Mouse (Mus musculus) hindbrain, postnatal 0 days (tissue): Measurements from ENCODE around the gene Ccdc106. TPM values are rescaled to one million over a fixed set of nuclear protein-coding genes. Genes with fewer than 3 reads are reported as not detected.

ENCODE experiments used
- ATAC-seq: fragments of 200-750 bp; cut with Nextera tagmentation; 2 replicates; pipeline ENCODE4 v1.8.0; 2017; ENCODE audit warnings: mild to moderate bottlenecking, moderate TSS enrichment, moderate library complexity
- DNase-seq: peaks from one replicate; pipeline ENCODE4 v3.0.0-alpha.2; 2015; ENCODE audit warnings: low spot score
- H3K27ac ChIP-seq: fragments of 300-500 bp; sonication (generic); 2 replicates; pipeline ENCODE4 v1.5.1; 2014; ENCODE audit warnings: mild to moderate bottlenecking
- H3K27me3 ChIP-seq: fragments of 300-500 bp; sonication (generic); 2 replicates; pipeline ENCODE4 v1.6.1; 2014; ENCODE audit warnings: low read length, mixed read lengths; ENCODE audit not compliant: insufficient read depth
- H3K36me3 ChIP-seq: fragments of 300-500 bp; sonication (generic); 2 replicates; pipeline ENCODE4 v1.6.1; 2014; ENCODE audit warnings: low read length, mixed read lengths; ENCODE audit not compliant: insufficient read depth
- H3K4me1 ChIP-seq: fragments of 300-500 bp; sonication (generic); 2 replicates; pipeline ENCODE4 v1.6.1; 2014; ENCODE audit warnings: antibody characterized with exemption, low read length, mixed read lengths; ENCODE audit not compliant: insufficient read depth
- H3K4me2 ChIP-seq: fragments of 300-500 bp; sonication (generic); 2 replicates; pipeline ENCODE4 v1.6.1; 2014; ENCODE audit warnings: low read depth, mild to moderate bottlenecking, low read length, moderate library complexity, mixed read lengths
- H3K4me3 ChIP-seq: fragments of 300-500 bp; sonication (generic); 2 replicates; pipeline ENCODE4 v1.5.1; 2014; ENCODE audit warnings: low read length
- H3K9ac ChIP-seq: fragments of 300-500 bp; sonication (generic); replicated peaks from 2 replicates; pipeline ENCODE4 v1.6.1; 2014; ENCODE audit warnings: mild to moderate bottlenecking, low read length, moderate library complexity, mixed read lengths
- H3K9me3 ChIP-seq: fragments of 300-500 bp; sonication (generic); 2 replicates; pipeline ENCODE4 v1.6.1; 2016; ENCODE audit warnings: low read length, mixed read lengths
- CTCF ChIP-seq: IDR thresholded peaks from 2 replicates; pipeline ENCODE4 v1.5.1; 2016; ENCODE audit warnings: antibody characterized with exemption, control low read depth, low read depth
- WGBS: fragments of 180-500 bp; shearing (Covaris S2); extraction: QIAGEN DNeasy Blood & Tissue Kit; methylation state at CpG from one replicate; pipeline ENCODE4 v1.1.7; 2014; 5-methylcytosine and 5-hydroxymethylcytosine counted together
- polyA plus RNA-seq: library from polyadenylated mRNA; unstranded; fragments of >200 nt; fragmentation: Nextera tagmentation; extraction: Ambion mirVana; gene quantifications from 2 replicates; pipeline ENCODE4 v1.2.1, GENCODE M21; 2015
- total RNA-seq: library from RNA; depleted of rRNA; stranded (reverse); fragments of >200 nt; gene quantifications from 2 replicates; pipeline ENCODE4 v1.2.3, GENCODE M21; 2014

The Ccdc106 gene
- total and polyA plus RNA-seq, 2 experiments from 2014 or later, result 61.6 to 76.5 TPM

DNA sequence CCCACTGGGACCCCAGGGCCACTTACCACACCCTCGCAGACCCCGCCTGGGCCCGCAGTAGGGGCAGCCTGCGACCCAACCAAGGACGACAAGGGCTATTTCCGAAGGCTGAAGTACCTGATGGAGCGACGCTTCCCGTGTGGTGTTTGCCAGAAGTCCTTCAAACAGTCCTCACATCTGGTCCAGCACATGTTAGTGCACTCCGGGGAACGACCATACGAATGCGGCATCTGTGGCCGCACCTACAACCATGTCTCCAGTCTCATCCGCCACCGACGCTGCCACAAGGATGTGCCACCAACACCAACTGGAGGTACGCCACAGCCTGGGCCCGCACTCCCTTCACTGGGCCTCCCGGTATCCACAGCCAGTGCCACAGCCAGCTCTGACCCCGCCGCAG, 9.2 kb downstream of the Ccdc106 start:
- Histone ChIP-seq H3K27ac (no peak overlapping the region), H3K4me2 (no peak overlapping the region), H3K9me3 (0 out of 2 replicates have a peak, but pooled peaks cover 5% of the 10 kb centered on the region), H3K4me1 (no peaks in the 10 kb centered on the region), H3K9ac (no peak overlapping the region), H3K36me3 (peaks cover 41% of the 10 kb centered on the region), H3K4me3 (no peak overlapping the region), H3K27me3 (no peaks in the 10 kb centered on the region)
- WGBS, result 95% methylated on average over 22 of the region's 22 CpGs
- no peak for TF ChIP-seq CTCF
- ATAC-seq (no peak), DNase-seq (no peak)

DNA sequence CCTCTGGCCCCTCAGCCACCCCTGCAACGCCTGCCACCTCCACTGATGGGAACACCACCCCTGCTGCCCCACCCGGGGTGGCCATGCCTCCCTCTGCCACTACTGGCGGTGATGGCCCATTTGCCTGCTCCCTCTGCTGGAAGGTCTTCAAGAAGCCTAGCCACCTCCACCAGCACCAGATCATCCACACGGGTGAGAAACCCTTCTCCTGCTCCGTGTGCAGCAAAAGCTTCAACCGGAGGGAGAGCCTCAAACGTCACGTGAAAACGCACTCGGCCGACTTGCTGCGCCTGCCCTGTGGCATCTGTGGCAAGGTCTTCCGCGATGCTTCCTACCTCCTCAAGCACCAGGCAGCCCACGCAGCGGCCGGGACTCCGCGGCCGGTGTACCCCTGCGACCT, 9.6 kb downstream of the Ccdc106 start:
- DNase-seq (no peak), ATAC-seq (no peak)
- no peak overlapping the region for H3K4me2 ChIP-seq
- no peaks in the 10 kb centered on the region for H3K27me3 ChIP-seq
- 92% methylated on average over 21 of the region's 21 CpGs for WGBS
- 0 out of 2 replicates have a peak, but pooled peaks cover 5% of the 10 kb centered on the region for H3K9me3 ChIP-seq
- H3K36me3 ChIP-seq, result peaks cover 41% of the 10 kb centered on the region
- no peak; the same call in 1 of the 2 replicates for TF ChIP-seq CTCF
- no peak overlapping the region for H3K9ac ChIP-seq
- H3K4me1 ChIP-seq, result no peaks in the 10 kb centered on the region
- no peak overlapping the region for H3K4me3 ChIP-seq
- no peak overlapping the region for H3K27ac ChIP-seq

DNA sequence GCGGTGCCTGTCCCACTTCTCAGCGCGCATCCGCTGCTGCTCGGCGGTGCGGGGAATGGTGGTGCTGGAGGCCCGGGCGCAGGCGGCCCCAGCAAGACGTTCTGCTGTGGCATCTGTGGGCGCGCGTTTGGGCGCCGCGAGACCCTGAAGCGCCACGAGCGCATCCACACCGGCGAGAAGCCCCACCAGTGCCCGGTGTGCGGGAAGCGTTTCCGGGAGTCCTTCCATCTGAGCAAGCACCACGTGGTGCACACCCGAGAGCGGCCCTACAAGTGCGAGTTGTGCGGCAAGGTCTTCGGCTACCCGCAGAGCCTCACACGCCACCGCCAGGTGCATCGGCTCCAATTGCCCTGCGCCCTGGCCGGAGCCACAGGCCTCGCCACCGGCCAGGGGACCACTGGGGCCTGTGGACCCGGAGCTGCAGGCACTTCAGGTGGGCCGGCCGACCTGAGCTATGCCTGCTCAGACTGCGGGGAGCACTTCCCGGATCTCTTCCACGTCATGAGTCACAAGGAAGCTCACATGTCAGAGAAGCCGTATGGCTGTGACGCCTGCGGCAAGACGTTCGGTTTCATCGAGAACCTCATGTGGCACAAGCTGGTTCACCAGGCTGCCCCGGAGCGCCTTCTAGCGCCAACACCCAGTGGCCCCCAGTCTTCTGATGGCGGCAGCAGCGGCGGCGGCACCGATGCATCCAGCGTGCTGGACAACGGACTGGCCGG, 10.4 kb downstream of the Ccdc106 start:
- TF ChIP-seq CTCF, result no peak
- 86% methylated on average over 63 of the region's 63 CpGs for WGBS
- DNase-seq (no peak), ATAC-seq (no peak)
- H3K27me3 ChIP-seq, result no peaks in the 10 kb centered on the region
- no peak overlapping the region for H3K9ac ChIP-seq
- no peak overlapping the region for H3K4me3 ChIP-seq
- H3K9me3 ChIP-seq, result 0 out of 2 replicates have a peak, but pooled peaks cover 5% of the 10 kb centered on the region
- H3K27ac ChIP-seq, result no peak overlapping the region
- no peak overlapping the region for H3K4me2 ChIP-seq
- peaks cover 43% of the 10 kb centered on the region for H3K36me3 ChIP-seq
- H3K4me1 ChIP-seq, result no peaks in the 10 kb centered on the region

DNA sequence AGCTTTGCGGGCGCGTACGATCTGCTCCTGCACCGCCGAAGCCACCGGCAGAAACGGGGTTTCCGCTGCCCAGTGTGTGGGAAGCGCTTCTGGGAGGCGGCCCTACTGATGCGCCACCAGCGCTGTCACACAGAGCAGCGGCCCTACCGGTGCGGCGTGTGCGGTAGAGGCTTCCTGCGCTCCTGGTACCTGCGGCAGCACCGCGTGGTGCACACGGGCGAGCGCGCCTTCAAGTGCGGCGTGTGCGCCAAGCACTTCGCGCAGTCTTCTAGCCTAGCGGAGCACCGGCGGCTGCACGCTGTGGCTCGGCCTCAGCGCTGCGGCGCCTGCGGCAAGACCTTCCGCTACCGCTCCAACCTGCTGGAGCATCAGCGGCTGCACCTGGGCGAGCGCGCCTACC, 11.1 kb downstream of the Ccdc106 start:
- Histone ChIP-seq H3K4me1 (no peaks in the 10 kb centered on the region), H3K36me3 (peaks cover 46% of the 10 kb centered on the region), H3K9me3 (0 out of 2 replicates have a peak, but pooled peaks cover 5% of the 10 kb centered on the region), H3K4me2 (no peak overlapping the region), H3K27ac (no peak overlapping the region), H3K4me3 (no peak overlapping the region), H3K9ac (no peak overlapping the region), H3K27me3 (no peaks in the 10 kb centered on the region)
- ATAC-seq, result no peak
- TF ChIP-seq CTCF, result no peak
- no peak for DNase-seq
- WGBS, result 78% methylated on average over 46 of the region's 46 CpGs

DNA sequence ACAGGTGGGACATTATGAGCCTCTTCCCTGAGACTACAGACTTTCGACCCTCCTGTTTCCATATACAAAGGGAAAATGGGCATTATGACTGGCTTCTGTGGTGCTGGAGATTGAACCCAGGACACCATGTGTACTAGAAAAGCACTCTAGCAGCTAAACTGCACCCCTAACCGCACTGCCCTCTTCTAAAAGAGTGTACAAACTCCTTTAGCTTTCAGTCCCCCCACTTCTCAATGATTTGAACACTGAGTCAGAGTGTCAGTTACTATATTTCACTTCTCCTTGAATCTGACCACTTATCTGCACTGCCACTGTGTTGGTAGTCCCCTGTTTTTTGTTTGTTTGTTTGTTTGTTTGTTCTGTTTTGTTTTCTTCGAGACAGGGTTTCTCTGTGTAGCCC, 13.5 kb downstream of the Ccdc106 start, which contains the start of gene 4632433K11Rik:
TSS of gene 4632433K11Rik (plus strand) at position 301 of the 400 bp plus-strand sequence.
- 94% methylated on average over 3 of the region's 3 CpGs for WGBS
- Histone ChIP-seq H3K9me3 (0 out of 2 replicates have a peak, but pooled peaks cover 5% of the 10 kb centered on the region), H3K4me3 (no peak within 1 kb of the TSS), H3K4me1 (peaks cover 7% of the 10 kb centered on the region; the same call in 1 of the 2 replicates), H3K9ac (no peak within 1 kb of the TSS), H3K27me3 (no peaks in the 10 kb centered on the region), H3K27ac (no peak within 1 kb of the TSS), H3K4me2 (no peak within 1 kb of the TSS), H3K36me3 (peaks cover 46% of the 10 kb centered on the region)
- ATAC-seq, result no peak
- TF ChIP-seq CTCF, result no peak
- DNase-seq, result no peak

DNA sequence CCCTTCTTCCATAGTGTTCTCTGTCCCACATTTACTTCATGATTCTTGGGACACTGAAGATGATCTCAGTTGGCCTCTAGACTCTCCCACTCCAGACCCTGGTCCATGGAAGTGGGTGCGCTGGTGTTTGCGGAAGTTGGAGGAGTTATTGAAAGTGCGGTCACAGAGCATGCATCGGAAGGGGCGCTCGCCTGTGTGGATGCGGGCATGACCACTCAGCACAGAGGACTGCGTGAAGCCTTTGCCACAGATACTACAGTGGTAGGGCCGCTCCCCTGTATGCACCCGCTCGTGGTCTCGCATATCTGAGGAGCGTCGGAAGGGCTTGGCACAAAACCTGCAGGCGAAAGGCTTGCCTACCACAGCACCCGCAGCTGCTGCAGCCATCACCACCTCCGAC, 15.3 kb downstream of the Ccdc106 start:
- no peak for TF ChIP-seq CTCF
- Histone ChIP-seq H3K36me3 (peaks cover 33% of the 10 kb centered on the region), H3K27me3 (no peaks in the 10 kb centered on the region), H3K9ac (no peak overlapping the region), H3K4me3 (no peak overlapping the region), H3K4me1 (peaks cover 7% of the 10 kb centered on the region; the same call in 1 of the 2 replicates), H3K4me2 (no peak overlapping the region), H3K9me3 (no peaks in the 10 kb centered on the region), H3K27ac (no peak overlapping the region)
- WGBS, result 97% methylated on average over 17 of the region's 17 CpGs
- ATAC-seq, result no peak
- DNase-seq, result no peak

DNA sequence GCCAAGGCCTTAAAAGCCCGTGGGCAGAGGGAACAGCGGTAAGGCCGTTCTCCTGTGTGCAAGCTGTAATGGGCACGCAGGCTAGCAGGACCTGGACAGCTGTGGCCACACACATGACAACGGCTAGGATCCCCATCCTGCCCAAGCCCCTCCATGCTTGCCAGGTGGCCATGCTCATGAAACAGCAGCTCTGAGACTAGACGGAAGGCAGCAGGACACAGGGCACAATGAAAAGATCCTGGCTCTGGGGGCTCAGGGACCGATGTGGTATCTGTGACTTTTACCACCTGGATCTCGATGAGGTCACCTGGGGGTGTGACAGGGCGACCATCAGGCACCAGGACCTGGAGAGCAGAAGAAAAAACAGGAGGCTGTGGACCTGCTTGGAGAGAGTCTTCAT, 15.8 kb downstream of the Ccdc106 start:
- ATAC-seq (no peak), DNase-seq (no peak)
- peaks cover 29% of the 10 kb centered on the region for H3K36me3 ChIP-seq
- 94% methylated on average over 9 of the region's 9 CpGs for WGBS
- no peak overlapping the region for H3K4me3 ChIP-seq
- TF ChIP-seq CTCF, result no peak
- H3K9me3 ChIP-seq, result no peaks in the 10 kb centered on the region
- no peaks in the 10 kb centered on the region for H3K27me3 ChIP-seq
- no peak overlapping the region for H3K9ac ChIP-seq
- no peak overlapping the region for H3K4me2 ChIP-seq
- H3K4me1 ChIP-seq, result peaks cover 7% of the 10 kb centered on the region; the same call in 1 of the 2 replicates
- no peak overlapping the region for H3K27ac ChIP-seq
